ENCODE assay signal across 8 mouse cellular contexts in the genomic region with DNA sequence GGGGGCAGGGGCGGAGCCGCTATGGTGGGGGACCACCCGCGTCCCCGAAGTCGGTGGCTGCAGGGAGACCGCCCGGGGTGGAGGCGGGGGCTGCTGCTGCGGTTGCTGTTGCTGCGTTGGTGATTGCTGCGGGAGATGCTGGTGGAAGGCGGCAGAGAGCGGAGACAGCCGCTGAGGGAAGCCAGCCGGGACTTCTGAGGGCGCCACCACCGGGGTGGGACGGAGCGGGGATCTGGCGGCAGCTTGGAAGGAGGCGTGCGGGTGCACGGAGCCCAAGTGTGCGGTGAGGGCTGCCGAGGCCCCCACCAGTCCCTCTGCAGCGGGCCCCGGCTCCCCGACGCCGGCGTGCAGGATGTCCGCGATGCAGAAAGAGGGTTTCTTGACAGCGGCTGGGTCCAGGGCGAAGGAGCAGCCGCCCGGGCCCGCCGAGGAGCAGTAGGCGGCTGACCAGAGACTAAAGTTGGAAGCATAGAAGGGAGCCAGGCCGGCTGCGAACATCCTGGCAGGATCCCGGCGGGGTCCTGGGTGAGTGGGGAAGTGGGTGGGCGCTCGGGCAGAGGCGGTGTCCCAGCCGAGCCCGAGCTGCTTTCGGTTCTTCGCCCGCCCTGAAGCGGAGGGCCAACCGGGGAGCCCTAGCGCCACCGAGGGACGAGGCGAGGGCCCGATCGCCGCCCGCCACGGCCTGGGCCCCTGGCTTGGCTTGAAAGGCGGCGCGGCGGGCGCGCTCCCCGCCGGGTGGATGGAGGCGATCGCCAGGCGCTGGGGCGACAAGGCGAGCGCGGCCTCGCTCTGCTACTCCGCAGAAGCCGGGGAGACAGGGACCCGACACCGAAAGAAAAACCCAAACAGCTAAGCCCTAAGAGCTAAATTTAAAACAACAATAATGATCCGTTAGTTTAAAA. TPM values are rescaled to one million over a fixed set of nuclear protein-coding genes. Genes with fewer than 3 reads are reported as not detected.
DNase-seq lines count a peak whose midpoint lies in the region; ATAC-seq lines count a peak whose summit lies in the region.

No protein-coding gene starts in this region.

- H3K9me3 ChIP-seq in embryonic facial prominence, embryonic 12.5 days, result no peaks in the 10 kb centered on the region
- H3K9me3 ChIP-seq in heart, embryonic 10.5 days, result no peaks in the 10 kb centered on the region
- H3K9me3 ChIP-seq in kidney, embryonic 14.5 days (ENCODE audit: control insufficient read depth, low read length), result no peaks in the 10 kb centered on the region

- peak overlapping the region; percentile 44 for H3K4me3 ChIP-seq in embryonic facial prominence, embryonic 12.5 days
- H3K4me3 ChIP-seq in heart, embryonic 10.5 days, result peak overlapping the region; percentile 68
- peak overlapping the region; percentile 58 for H3K4me3 ChIP-seq in kidney, embryonic 14.5 days (ENCODE audit: low read length)

- DNase-seq in right cerebral cortex, postnatal 14 days, result peak; percentile 14
- no peak for DNase-seq in right cerebral cortex, adult 18-20 months
- DNase-seq in heart, embryonic 10.5 days (ENCODE audit: low spot score), result no peak
- peak; percentile 48 for DNase-seq in lung, postnatal 25 days (ENCODE audit: low spot score)
- DNase-seq in spleen, adult 12 weeks (ENCODE audit: low spot score), result peak; percentile 29
- no peak for DNase-seq in right cerebral cortex, postnatal 4 days

- H3K27me3 ChIP-seq in embryonic facial prominence, embryonic 12.5 days, result peaks cover 83% of the 10 kb centered on the region
- peaks cover 94% of the 10 kb centered on the region for H3K27me3 ChIP-seq in heart, embryonic 10.5 days (ENCODE audit: insufficient read depth, poor library complexity, severe bottlenecking)
- H3K27me3 ChIP-seq in kidney, embryonic 14.5 days (ENCODE audit: control insufficient read depth, insufficient read depth, low read length), result peaks cover 83% of the 10 kb centered on the region

- ATAC-seq in embryonic facial prominence, embryonic 12.5 days (ENCODE audit: insufficient number of reproducible peaks, insufficient read depth, low FRiP score, low TSS enrichment), result peak; percentile 49; the same call in 1 of the 2 replicates
- ATAC-seq in kidney, embryonic 14.5 days (ENCODE audit: low FRiP score, low TSS enrichment), result peak; percentile 41

- peak overlapping the region; percentile 79 for H3K4me2 ChIP-seq in embryonic facial prominence, embryonic 12.5 days (replicated peaks)
- H3K4me2 ChIP-seq in kidney, embryonic 14.5 days (replicated peaks; ENCODE audit: low read depth, low read length), result peak overlapping the region; percentile 89

- H3K4me1 ChIP-seq in embryonic facial prominence, embryonic 12.5 days, result peaks cover 12% of the 10 kb centered on the region; the same call in 1 of the 2 replicates
- peaks cover 35% of the 10 kb centered on the region for H3K4me1 ChIP-seq in heart, embryonic 10.5 days
- H3K4me1 ChIP-seq in kidney, embryonic 14.5 days (ENCODE audit: control insufficient read depth, insufficient read depth, low read length), result peaks cover 22% of the 10 kb centered on the region; the same call in 1 of the 2 replicates

- H3K27ac ChIP-seq in embryonic facial prominence, embryonic 12.5 days, result peak overlapping the region; percentile 57
- H3K27ac ChIP-seq in heart, embryonic 10.5 days, result peak overlapping the region; percentile 73
- H3K27ac ChIP-seq in kidney, embryonic 14.5 days (ENCODE audit: low read depth, low read length), result peak overlapping the region; percentile 83

- under 1% methylated on average over 82 of the region's 85 CpGs for WGBS in embryonic facial prominence, embryonic 12.5 days
- WGBS in heart, embryonic 10.5 days, result under 1% methylated on average over 85 of the region's 85 CpGs
- WGBS in kidney, embryonic 14.5 days, result under 1% methylated on average over 85 of the region's 85 CpGs

- no peaks in the 10 kb centered on the region for H3K36me3 ChIP-seq in embryonic facial prominence, embryonic 12.5 days
- no peaks in the 10 kb centered on the region for H3K36me3 ChIP-seq in heart, embryonic 10.5 days
- H3K36me3 ChIP-seq in kidney, embryonic 14.5 days (ENCODE audit: control insufficient read depth, insufficient read depth, low read length), result no peaks in the 10 kb centered on the region

- peak overlapping the region; percentile 28 for H3K9ac ChIP-seq in embryonic facial prominence, embryonic 12.5 days
- H3K9ac ChIP-seq in kidney, embryonic 14.5 days (ENCODE audit: low read depth, low read length), result peak overlapping the region; percentile 62

RNA-seq across cellular contexts. Expression of gene Hlx, which starts 0.5 kb away (rescaled TPM):
- 8.4 and 9.7 TPM in 2 replicates for polyA plus RNA-seq in embryonic facial prominence, embryonic 12.5 days (2016; fragmentation: Nextera tagmentation; extraction: Ambion mirVana)
- polyA plus RNA-seq in heart, embryonic 10.5 days (2016; fragmentation: Nextera tagmentation; extraction: Ambion mirVana), result 3.1 and 19.4 TPM in 2 replicates
- polyA plus RNA-seq in kidney, embryonic 14.5 days (2014; fragmentation: Nextera tagmentation; extraction: Ambion mirVana), result 6.9 and 8.0 TPM in 2 replicates

Comparison
In these comparisons a context has a peak if more than half of its experiments do, and no peak if none do; other contexts are left out.
1. DNase-seq: peak in right cerebral cortex, postnatal 14 days (single experiment), lung, postnatal 25 days (single experiment) and spleen, adult 12 weeks (single experiment); none in right cerebral cortex, adult 18-20 months (single experiment), heart, embryonic 10.5 days (single experiment) and right cerebral cortex, postnatal 4 days (single experiment).
2. Peak in every context shown above with its lines, with median percentiles within 50 percentile points of each other: H3K27ac ChIP-seq and H3K4me3 ChIP-seq.